Mouse (Mus musculus): ENCODE measurements at regions not wholly inside any gene's neighbourhood (a gene's known extent, or its start where the extent isn't known, plus 50 kb on each side); places are given as distances from the start of the nearest gene placed in this dataset.

DNA sequence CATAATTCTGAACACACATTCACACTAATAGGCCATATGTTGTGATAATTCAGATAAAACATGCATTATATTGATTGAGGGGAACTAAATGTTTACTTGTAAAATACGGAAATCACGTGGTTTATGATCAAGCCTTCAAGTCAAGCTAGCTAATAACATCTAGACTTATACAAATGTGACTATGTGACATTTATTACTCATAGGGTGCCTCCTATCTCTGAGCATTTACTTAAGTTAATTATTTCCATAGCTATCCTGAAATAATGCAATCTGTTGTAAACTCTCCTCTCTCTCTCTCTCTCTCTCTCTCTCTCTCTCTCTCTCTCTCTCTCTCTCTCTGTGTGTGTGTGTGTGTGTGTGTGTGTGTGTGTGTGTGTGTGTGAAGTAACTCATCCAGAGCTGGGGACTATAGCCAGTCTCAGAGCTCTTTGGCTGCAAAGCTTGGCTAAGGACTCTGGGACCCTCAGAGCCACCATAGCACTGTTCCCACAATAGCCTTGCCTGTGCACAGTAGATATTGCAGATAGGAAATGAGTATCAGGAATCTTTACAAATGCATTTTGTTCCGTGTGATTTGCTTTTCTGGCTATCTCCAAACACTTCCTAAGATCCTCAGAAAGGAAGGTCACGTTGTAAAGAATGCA is 263.5 kb downstream of the Rnd3 start:
- TF ChIP-seq POLR2A (IDR thresholded peaks at IDR 0.05; ENCODE audit: insufficient read depth, low read depth, low read length) (no peak), CTCF (IDR thresholded peaks at IDR 0.05; ENCODE audit: insufficient read depth, low read depth, low read length) (no peak)
